Mouse (Mus musculus) embryo, embryonic 10.5 days (tissue): ENCODE data around the gene Papln.

ENCODE experiments used
- DNase-seq: peaks from one replicate; pipeline ENCODE4 v3.0.0-alpha.2; 2015; ENCODE audit warnings: low spot score

Gene Papln

DNA sequence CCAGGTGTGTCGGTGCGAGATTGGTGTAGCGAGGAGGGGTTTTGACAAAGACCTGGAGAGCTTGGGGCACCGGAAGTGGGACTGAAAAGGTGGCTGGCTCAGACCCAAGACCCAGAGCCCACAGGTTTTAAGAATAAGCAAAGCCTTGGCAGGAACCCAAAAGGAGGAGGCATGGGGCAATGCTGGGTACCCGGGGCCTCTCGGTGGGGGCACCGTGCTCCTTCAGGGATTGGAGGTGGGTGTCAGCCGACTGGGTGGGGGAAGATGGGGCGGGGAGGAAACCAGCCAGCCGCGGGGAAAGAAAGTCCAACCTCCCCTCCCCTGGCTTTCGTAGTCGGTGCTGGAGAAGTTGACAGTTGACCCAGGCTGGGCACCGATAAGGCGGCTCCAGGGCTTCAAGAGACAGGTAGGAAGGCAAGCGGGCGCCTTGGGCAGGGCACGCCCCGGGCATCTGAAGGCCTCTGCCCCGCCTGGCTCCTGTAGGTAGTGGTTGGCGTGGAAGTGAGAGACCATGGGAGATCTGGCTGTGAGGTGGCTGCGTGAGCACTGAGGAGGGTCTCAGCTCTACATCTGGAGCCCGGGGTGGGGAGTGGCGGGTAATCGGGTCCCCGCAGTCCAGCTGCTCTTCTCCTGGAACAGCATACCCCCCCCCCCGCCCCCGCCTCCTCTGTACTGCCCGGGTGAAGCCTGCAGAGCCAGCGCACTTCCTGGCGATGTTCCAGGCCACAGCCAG lies at the start of gene Papln:
TSS of gene Papln (plus strand) at position 324 of the 733 bp plus-strand sequence.
- DNase-seq, result no peak

DNA sequence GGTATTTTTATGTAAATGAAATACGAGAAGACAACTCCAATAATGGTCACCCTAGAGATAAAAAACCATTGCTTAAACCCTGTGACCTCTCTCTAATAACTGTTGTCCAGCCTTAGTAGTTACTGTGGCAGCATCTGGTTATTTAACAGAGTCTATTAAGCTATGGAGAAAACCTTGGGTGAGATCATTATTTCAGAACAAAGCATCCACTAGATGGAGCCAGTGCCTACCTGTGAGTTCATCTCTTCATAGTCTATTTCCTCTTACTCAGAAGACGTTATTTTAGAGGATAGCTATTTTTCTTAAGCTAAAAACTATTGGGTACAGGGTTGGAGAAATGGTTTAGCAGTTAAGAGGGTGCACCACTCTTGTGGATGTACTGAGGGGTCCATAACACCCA lies 49.7 kb upstream of the Papln start:
- DNase-seq, result peak; percentile 81

DNA sequence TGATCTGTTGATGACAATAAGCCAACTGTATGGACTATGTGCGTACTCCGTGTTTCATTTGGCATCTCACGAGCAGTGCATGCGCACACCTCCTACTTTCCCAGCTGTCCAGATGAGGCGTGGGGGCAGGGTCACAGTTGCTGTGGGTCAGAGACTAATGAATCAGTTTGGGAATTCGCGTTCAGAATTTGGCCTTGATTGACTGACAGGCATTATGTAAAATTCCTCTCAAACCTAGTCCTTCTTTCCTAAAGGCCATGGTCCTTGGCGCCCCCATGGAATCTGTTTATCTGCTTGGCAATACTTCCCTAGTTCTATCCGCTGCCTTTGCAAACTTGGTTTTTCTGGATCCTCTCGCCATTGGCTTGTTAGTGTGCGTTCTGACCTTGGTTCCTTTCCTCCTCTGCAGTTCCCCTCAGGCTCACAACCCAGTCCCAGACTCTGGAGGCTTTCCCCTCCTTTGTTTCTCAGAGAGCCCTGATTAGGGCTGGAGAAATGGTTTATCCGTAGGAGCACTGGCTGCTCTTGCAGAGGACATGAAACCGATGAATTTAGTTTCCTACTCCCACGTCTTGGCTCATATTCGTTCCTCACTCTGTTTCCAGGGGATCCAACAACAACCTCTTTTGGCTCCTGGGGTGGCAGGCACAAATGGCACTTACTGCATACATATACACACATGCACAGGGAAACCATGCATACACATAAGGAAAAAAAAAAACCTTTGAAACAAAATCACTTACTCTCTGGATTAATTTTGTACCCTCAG lies 46.8 kb upstream of the Papln start:
- DNase-seq, result no peak

DNA sequence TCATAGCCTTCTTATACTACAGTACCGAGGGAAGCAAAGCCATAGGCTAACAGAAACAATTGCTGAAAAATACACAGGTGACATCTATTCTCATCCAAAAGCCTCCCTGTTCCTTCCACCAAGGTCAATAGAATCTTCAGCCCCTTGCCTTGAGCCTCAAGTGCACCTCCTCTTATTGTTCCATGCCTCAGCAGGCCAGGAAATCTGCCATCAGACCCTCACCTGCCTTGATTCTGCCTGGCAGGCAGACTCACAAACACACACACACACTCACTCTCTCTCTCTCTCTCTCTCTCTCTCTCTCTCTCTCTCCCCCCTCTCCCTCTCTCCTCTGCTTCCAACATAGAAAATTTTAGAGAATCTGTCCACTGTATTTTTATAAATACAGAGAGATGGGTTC lies 44.0 kb upstream of the Papln start:
- DNase-seq, result no peak

DNA sequence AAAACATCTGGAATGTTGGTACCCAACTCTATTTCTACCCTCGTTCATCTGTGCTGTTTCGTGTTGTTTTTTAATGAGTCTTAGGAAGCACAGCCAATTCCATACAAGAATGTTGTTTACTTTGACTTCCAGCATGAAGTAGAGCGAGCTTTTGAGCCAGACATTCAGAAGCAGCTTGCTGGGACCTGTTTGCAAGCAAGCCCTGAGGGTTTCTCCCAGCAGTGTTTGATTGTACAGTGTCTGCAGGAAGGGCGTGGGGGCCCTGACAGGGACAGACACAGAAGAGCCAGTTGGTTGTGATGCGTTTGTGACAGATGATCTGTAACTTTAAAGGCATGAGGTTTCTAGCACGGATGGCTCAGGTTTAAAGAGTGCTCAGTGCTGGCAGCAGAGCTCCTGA lies 42.2 kb upstream of the Papln start:
- DNase-seq, result no peak

DNA sequence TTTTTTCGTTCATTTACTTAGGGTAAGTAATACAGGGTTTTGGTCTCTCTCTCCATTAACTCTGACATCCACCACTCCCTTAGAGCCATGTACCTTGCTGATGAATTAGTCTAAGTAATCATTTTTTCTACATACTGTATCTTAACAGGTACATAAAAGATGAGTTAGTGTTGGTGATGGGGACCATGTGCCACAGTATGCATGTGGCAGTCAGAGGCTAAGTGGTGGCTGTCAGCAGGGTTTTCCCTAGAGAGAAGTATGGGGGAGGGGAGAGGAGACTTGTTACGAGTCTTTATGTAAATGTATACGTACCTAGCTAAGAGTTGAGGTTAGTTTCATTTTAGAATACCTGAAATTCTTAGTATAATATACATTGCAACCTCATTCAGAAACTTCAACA lies 40.4 kb upstream of the Papln start:
- no peak for DNase-seq

DNA sequence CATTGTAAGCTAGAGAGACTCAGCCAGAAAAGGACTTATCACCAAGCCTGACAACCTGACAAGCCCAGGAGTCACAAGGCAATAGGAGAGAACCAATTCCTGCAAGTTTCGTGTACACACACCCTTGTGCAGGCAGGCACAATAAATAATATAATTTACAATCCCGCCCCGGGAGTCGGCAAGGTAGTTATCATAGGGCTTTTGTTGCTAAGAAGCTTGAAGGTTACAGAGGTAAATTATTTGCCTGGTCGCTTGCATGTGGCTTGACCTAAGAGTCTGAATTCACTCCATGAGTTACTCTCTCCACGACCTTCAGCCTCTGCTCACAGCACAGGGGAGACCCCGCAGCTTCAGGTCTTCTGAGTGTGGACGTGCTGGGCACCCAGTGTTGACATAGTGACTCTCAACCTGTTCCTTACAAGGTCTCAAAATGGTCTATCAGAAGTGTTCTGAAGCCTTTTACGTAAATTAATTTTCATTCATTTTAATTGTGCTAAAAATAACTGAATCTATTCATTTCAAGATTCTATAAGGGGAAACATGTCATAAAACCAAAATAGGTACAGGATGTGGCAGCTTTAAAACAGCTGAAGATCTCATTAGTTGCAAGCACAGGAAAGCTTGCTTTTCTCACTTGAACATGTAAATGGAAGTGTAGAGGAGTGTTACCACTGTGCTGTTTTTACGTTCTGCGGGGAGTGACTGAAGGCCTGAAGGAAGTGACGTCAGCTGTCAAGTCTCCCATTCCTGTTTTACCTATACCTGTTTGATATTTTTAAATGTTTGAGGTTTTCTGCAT lies 36.7 kb upstream of the Papln start:
- no peak for DNase-seq

DNA sequence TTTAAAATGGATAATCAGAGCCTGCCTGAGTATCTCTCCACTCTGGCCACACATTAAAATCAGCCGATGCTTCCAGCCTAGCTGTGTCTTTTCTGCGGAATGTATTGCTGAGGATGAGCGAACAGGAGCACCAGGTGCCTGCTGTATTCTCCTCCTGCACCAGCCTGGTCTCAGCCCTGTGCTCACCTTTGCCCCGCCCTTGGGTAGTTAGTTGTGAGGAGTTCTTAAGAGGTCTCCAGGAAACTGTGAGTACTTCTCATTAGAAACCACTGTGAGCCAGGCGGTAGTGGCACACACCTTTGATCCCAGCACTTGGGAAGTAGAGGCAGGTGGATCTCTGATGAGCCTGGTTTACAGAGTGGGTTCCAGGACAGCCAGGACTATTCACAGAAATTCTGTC lies 31.2 kb upstream of the Papln start:
- DNase-seq, result no peak

DNA sequence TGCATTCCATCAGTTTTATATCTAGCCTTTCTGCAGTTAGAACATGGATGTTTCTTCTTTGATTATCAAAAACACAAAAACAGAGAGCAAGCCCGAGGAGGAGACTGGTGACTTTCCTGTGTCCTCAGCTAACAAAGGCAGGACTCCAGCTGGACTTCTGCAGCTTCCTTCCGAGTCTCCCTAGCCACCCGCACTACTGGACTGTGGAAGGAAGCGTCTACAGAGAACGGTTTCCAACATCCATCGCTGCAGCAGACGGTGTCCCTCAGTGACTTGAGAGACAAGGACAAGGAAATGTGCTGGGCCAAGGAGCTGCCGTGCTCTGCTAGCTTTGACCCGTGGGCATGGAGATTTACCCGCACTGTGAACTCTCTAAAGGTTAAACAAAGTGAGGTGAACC lies 29.4 kb upstream of the Papln start:
- DNase-seq, result no peak

DNA sequence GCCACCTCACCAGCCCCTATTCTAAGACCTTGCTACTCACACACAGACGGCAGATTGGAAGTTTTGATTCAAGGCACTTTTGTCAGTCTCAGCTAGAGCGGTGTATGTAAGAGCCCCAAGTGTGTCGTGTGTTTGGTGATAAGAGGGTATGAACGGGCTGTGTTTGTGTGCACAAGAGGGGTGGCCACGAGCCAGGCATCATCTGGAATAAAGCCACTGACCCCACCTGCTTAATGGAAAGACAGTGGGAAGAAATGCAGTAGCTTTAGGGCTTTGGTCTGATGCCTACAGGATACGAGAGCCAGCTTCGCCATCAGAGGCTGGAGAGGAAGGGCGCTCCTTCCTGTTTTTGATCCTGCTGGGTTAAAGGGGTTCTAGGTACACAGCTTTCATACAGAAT lies 27.2 kb upstream of the Papln start:
- DNase-seq, result no peak

DNA sequence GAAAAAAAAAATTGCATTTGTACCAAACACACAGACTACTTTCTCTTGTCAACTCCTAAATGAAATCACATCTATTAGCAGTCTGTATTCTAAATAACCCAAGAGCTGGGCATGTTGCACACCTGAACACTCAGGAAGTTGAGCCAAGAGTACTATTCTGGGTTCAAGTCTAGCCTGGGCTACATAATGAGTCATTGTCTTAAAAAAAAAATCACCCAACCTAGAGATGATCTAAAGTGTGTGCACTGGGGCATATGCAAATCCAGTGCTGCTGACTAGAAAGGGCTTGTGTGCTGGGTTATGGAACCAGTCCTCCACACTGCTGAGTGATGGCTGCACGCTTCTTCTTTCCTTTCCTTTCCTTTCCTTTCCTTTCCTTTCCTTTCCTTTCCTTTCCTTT lies 24.8 kb upstream of the Papln start:
- DNase-seq, result no peak

DNA sequence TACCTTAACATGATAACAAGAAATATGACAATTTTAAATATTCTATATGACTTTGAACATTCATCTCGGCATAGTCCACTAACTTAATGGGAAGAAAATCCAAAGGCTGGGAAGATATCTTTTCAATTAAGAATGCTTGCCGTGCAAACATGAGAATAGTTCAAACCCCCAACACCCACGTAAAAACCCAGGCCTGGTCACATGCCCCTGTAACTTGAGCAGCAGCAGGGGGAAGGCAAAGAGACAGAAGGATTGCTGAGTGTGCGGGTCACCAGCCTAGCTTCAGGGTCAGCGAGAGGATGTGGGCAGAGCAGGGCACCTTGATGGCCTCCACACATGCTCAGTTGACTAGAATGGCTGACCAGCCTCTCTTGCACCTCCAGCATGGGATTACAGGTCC lies 21.7 kb upstream of the Papln start:
- no peak for DNase-seq

DNA sequence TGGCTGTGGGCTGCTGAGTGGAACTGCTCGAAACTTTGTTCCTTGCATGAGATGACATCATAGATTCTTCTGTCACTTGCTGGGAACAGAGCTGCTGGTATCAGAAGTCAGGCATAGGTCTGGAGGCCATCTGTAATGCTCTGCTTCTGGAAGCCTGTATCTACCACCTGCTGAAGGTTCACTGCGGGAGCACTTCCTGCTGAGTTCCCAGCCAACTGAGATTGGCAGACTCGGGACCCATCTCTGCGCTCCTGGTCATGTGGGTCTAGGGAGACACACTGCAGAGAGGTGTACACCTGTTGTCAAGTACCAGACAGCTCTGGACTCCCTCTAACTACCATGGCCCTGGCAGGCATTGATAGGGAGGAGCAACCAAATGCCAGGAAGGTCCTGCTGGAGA lies 20.6 kb upstream of the Papln start:
- DNase-seq, result no peak

DNA sequence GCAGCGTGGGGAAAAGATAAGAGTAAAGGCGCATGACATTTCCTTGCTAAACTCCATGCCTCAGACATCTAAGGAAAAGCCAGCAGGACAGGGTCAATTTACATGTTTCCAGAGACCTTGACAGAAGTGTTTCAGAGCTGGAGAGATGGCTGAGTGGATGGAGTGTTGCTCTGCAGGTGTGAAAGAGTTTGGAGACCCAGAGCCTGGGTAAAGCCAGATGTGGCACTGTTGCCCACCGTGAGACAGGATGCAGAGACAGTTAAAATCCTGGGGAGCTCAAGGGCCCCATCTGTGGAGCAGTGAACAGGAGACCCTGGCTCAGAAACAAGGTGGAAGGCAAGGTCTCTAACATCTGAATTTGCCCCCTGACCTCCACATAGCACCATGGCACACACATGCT lies 19.7 kb upstream of the Papln start:
- no peak for DNase-seq

DNA sequence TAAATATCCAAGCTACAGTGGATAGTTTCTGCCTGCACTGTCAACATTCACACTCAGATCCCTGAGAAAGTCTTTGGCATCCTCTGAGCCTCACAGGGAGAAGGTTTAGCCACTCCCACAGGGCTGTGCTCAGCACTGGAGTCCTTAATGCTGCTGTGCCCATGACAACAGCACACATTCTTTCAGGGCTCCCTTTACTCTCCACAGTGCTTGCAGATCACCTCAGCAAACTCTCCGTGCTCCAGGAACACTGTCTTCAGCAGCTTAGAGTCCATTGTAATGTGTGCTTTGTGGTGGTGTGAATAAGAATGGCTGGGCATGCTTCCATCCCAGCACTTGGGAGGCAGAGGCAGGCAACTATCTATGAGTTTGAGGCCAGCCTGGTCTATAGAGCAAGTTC lies 14.2 kb upstream of the Papln start:
- no peak for DNase-seq

DNA sequence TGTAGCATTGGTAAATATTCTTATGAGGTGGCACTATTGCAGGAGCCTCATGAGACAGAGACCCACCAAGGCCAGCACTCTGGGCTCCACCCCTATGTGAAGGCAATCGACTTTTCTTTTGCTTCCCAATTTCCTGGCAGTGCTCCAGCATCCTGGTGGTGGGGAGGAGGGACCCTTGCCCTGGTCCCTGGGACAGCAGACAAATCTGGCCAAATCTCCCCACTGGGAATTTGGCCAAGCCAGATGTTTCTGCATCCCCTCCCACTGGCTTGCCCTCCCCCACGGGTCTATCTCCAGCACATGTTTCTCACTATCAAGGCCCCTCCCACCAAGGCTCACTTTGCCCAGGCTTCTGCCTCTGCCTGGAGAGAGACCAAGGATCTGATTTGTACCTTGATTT lies 10.9 kb upstream of the Papln start:
- DNase-seq, result no peak

DNA sequence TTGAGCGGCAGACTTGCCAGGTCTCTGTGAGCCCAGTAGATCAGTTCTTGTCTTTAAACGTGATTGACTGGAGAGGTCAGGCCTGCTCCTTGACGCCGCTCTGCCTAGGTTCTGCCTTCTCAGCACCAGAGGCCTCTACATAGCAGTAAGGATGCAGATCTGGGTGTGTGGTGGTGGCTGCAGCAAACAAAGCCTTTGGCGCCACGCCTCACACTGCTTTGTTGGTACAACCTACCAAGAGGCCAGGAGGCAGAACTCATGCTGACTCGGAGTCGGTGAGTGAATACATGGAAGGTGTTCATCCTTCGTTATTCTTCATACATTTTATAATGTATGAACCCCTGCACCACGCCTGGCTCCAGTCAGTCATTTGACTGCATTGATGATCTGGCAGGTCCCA lies 4.7 kb upstream of the Papln start:
- DNase-seq, result no peak

DNA sequence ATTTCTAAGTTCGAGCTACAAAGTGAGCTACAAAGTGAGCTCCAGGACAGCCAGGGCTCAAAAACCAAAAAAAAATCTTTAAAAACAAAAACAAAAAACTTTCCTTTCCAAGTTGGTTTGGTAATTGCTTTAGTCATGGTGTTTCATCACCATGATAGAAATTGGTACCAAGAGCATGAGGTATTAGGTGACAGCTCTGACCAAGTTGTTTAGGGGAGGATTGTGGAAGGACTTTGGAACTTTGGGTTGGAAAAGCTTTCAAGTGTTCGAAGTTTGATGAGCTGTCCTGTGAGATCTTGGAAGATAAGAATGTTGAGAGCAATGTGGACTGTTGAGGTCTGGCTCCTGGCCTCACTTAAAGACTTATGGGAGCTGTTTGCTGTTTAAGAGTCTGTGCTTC lies 3.2 kb upstream of the Papln start:
- no peak for DNase-seq

DNA sequence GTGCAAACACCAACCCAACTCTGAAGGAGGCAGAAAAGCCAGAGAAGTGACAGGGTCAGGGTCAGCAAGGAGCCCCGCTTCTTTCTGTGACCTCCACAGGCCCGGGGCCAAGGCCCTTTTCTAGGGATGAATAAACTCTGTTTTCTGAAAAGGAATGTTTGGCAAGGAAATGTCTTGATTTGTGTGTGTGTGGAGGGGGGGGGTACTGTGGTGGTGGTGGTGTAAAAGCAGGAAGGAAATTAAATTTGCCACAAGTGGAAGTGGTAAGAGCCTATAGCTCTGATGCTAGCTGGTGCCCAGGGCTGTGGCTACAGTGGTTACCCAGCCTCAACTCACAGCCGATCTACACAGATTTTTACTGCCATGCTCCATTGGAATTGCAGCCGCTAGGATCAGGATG lies 728 bp upstream of the Papln start:
- peak; percentile 59 for DNase-seq

DNA sequence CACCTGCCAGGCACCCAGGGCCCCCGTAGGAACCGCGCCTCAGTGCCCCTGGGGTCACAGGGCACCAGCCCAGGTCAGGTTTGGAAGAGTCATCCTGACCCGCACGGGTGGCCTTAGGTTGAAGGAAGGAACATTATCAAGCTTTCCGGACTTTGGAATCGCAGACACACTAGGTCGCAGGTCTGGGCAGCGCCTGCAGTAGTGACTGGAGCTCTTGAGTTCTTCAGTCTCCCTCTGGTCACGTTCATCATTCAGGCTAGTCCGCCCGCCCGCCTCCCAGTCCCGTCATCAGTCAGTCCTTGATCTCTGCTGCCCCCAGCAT lies 571 bp downstream of the Papln start:
- peak; percentile 42 for DNase-seq

DNA sequence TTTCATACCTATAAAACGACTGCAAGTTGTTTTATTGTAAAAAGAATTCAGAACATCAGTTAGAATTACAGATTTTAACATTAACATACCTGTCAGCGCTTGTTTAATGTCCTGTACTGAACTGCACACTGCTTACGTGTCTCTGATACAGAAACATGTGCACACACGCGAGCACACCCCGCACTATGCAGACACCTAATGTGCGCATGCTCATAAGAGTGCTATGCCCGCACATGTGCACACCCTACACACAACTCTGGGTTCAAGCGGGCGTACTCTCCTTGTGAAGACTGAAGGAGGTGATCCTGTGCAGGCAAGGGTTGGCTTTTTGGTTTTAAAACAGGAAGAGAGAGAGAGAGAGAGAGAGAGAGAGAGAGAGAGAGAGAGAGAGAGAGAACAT lies 1.1 kb downstream of the Papln start:
- no peak for DNase-seq

DNA sequence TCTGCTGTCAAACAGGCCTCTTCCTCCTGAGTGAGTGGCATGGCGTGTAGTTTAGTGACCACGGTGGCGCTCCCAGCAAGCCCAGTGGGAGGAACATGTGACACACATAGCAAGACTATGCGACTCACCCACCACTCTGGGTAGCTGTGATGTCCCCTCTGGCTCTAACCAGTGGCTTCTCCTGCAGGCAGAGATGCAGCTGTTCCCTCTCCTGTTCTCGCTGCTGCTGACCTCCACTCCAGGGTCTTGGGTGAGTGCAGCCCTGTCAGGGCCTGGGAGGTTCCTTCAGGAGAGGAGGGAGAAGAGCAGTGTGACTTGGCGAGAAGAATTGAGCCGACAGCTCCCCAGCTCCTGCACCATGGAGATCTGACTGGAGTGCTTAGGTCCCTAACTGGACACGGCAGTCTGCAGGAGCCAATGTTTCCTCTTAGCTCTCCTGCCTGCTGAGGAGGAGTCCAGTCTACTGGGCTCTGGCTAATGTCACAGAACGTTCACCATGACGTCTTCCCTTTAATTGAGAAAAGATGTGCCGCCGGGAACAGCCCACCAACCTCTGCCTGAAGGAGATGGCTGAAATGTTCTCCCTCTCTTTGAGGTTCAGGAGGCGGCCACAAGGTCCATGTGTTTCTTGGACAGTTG lies 2.6 kb downstream of the Papln start:
- DNase-seq, result peak; percentile 47

DNA sequence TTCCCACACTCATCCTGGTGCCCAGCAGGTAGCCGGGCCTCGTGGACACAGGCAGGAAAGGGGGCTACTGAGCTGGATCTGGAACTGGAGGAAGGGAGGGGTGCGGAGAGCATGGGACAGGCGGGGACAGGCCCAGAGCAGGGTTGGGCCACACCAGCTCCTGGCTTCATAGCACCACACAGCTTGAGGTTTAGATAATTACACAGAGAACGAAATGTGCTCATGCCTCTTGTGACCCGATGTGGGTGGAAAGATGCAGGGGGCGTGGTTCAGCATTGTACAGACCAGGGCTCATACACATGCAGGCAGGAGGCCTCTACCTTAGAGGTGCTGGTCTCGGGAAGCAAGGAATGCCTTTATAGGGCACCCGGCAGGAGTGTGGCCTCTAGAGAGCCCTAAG lies 4.4 kb downstream of the Papln start:
- DNase-seq, result no peak
